Mouse (Mus musculus): Measurements from ENCODE around the gene Golga1.

Golga1 gene

GRCm38 (mm10) chr2:38975181-38975580 lies 90.2 kb downstream of the Golga1 start:
- DNase-seq (ENCODE audit: inconsistent ontology term): no peak

- DNase-seq (ENCODE audit: inconsistent ontology term): peak; percentile 36
Observed at GRCm38 (mm10) chr2:38974171-38974570, 91.2 kb downstream of the Golga1 start.

- no peak for DNase-seq (ENCODE audit: inconsistent ontology term)
Observed at GRCm38 (mm10) chr2:38973701-38974100, 91.6 kb downstream of the Golga1 start.

GRCm38 (mm10) chr2:38973223-38973622 lies 92.1 kb downstream of the Golga1 start:
- no peak for DNase-seq (ENCODE audit: inconsistent ontology term)

GRCm38 (mm10) chr2:38970057-38970456 lies 95.3 kb downstream of the Golga1 start:
- no peak for DNase-seq (ENCODE audit: inconsistent ontology term)

- DNase-seq (ENCODE audit: inconsistent ontology term): no peak
Observed at GRCm38 (mm10) chr2:38969650-38970049, 95.7 kb downstream of the Golga1 start.
